Mouse (Mus musculus): ENCODE data around the gene Mast1.

Gene Mast1

DNA sequence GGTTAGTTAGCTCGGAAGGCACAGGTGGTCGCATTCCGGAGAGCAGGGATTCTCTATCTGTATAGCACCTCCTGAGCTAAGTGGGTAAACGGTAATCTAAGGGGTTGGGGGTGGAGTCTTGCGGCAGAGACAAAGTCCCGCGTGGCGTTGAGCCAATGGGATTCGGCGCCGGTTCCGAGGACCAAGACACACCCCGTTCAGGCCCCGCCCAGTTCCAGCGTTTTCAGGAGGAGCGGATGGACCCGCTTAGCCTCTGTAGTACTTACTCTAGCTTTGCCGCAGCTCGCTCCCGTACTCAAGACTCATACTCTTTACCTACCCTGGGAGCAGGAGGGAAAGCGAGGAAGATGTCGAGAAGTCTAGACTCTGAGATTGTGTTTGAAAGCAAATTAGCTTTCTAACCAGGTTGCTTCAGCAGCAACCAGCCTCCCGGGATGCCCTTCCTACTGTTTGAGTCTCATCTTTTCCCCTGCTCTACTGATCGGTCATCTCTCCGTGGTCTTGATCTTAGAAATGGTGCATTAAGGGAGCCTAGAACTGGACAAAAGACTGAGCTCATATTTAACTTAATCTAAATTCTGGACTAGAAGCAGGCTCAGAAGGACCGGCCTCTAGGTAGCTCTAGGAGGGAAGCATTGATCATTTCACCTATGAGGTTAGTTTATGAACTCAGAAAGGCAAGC, 7.5 kb upstream of the Mast1 start:
- DNase-seq (ENCODE audit: low read depth, low spot score) = no peak

DNA sequence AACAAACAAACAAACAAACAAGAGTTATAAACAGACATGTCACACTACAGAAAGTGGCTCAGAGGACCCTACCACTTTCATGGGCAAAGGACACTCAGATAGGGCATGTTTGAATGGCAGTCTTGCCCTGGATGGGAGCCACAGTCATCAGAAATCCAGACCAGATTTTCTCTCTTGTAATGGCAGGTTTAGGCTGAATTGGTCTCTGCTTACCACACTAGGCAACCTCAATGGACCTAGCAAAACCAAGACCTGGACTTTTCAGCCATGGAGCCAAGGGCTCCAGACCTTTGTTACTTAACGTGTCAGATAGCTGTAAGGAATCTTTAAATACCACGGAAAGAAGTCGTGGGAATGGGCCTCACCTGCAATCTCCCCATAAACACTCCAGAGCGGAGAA, 6.5 kb upstream of the Mast1 start:
- DNase-seq (ENCODE audit: low read depth, low spot score) = no peak

- DNase-seq (ENCODE audit: low read depth, low spot score) = no peak
Measured at GRCm38 (mm10) chr8:84937620-84938485, 694 bp upstream of the Mast1 start.

- no peak for DNase-seq (ENCODE audit: low read depth, low spot score)
Measured at GRCm38 (mm10) chr8:84936041-84936961, 858 bp downstream of the Mast1 start.

- DNase-seq (ENCODE audit: low read depth, low spot score) = no peak
Measured at GRCm38 (mm10) chr8:84935489-84935888, 1.7 kb downstream of the Mast1 start.

GRCm38 (mm10) chr8:84934860-84935259, 2.3 kb downstream of the Mast1 start:
- peak; percentile 76 for DNase-seq (ENCODE audit: low read depth, low spot score)

DNA sequence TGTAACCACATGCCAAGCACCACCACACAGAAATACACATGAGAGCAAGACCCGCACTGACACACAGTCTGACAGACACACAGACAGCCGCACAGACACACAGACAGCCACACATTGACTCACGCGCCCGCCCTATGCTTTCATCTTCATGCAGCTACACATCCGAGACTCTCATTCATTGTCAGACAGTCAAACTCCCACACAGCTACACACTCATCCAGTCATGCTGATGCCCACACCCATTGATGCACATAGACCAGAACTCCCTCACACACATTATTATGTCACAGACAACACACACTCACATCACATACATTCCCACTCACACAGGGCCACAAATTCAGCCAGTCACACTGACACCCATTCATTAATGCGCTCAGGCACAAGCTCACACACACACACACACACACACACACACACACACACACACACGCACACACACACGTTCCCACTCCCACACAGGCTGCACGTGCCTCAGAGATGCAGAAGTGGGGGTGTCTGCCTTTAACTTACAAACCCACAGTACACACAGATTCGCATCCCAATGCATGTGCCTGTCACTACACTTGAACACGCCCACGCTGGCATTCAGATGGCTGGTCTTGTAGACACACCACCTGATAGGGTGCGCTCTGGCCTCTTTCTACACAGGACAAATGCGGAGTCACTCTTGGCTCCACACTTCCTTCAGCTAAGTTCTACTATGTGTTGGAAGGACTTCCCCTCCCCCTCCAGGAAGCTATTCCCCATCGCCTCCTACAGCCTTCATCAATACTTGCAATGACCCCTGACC, 3.2 kb downstream of the Mast1 start:
- no peak for DNase-seq (ENCODE audit: low read depth, low spot score)

GRCm38 (mm10) chr8:84930582-84930981, 6.6 kb downstream of the Mast1 start:
- DNase-seq (ENCODE audit: low read depth, low spot score) = no peak

DNA sequence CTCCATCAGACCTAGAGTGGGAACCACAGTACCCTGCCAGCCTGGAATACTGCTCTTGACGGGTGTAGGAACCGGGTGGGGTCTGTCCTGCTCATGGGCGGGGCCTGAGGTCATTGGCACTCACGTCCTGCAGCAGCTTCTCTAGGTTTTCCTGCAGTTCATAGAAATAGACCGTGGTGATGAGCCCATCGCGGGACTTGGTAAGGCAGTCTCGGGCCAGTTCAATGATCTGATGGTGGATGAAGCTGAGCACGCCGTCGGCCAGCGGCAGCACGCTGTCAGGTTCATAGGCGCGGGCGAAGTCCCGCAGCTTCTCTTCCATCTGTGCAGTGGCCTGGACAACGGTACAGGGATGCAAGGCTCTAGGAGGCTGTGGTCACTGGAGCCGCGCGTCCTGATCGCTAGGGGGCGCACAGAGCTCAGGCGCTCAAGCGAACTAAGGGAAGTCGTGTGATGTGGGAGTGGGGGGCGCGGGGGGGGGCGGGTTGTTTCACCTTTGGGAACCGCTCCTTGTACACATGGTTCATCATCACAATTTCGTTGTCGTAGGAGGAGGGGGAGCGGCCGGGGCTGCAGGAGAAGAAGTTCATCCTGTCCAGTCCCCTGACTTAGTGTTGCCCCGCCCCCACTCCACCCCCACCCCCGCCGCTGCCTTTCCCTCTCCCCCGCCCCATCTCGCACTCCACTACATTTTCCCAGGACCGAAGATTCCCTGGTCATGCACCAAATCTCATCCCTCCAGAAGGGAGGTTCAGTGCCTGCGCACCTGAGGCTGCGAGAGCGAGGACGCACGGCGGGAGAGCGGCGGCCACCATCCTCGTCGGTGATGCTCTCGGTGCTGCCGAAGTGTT, 8.5 kb downstream of the Mast1 start:
- DNase-seq (ENCODE audit: low read depth, low spot score) = peak; percentile 61

DNA sequence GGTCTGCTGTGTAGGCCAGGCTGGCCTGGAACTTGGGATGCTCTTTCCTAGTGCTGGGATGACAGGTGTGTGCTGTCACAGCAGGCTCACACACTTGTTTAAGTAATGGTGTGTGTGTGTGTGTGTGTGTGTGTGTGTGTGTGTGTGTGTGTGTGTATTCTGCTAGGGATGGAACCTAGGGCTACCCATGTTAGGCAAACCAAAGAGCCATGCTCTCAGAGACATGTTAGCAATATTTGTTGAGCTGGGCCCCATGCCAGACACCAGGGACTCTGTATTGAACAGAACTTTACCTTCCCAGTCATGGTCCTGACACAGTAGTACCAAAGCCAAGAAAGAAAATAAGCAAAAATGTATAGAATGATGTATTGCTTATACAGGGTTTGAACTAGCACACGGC, 9.6 kb downstream of the Mast1 start:
- DNase-seq (ENCODE audit: low read depth, low spot score) = no peak

DNA sequence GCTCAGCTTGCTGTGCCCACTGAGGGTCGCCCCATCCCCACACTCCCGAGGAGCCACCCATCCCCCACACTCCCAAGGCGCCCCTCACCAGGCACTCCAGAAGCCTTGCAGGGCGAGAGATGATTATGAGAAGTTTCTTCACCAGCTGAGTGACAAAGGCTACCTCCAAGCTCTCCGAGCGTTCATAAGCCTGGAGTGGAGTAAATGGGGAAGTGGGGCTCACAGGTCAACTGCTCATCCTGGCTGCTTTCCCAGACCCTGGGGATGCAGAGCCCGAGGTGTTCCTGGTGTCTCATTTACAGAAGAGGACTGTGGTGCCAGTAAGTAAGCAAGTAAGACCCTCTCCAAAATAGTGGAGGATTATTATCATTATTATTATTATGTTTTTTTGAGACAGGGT, 11.6 kb downstream of the Mast1 start:
- DNase-seq (ENCODE audit: low read depth, low spot score) = no peak

DNA sequence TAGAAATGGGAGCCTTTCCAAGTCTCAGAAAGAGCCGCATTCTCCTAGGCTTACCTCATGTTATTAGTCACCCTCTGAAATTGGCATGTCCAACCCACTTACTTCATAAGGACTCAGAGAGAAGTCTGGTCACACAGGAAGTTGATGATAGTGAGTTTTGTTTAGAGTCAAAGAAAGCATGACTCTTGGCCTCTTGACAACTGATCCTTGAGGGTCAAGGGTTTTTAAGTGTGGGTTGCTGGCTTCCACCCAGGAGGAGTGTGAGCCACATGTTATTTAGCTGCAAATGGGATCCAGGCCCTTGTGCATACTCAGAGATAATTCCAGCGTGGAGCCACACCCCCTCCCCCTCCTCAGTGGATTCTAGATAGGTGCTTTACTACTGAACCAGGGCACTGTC, 15.6 kb downstream of the Mast1 start:
- no peak for DNase-seq (ENCODE audit: low read depth, low spot score)

GRCm38 (mm10) chr8:84918646-84919045, 18.5 kb downstream of the Mast1 start:
- DNase-seq (ENCODE audit: low read depth, low spot score) = no peak

- DNase-seq (ENCODE audit: low read depth, low spot score) = no peak
Measured at GRCm38 (mm10) chr8:84917781-84918180, 19.4 kb downstream of the Mast1 start.

DNA sequence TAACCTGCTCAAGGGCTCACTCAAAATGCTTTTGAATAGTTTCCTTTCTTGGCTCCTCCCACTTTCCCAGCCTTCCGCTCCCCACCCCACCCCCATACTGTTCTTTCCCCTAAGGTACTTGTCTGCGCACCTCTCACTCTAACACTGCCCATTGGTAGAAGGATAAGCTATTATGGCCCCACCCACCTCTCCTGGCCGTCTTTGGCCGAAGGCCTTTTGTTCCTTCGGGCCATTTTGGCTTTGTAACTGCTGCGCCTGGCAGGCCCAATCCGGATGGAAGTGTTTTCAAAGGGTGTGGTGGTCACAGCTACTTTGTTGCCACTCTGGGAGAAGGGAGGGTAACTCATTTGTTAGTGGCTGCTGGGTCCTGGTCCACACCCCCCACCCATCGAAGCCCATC, 21.9 kb downstream of the Mast1 start:
- no peak for DNase-seq (ENCODE audit: low read depth, low spot score)

- DNase-seq (ENCODE audit: low read depth, low spot score) = no peak
Measured at GRCm38 (mm10) chr8:84913960-84914359, 23.2 kb downstream of the Mast1 start.

- no peak for DNase-seq (ENCODE audit: low read depth, low spot score)
Measured at GRCm38 (mm10) chr8:84913502-84913900, 23.7 kb downstream of the Mast1 start.

GRCm38 (mm10) chr8:84912895-84913501, 24.2 kb downstream of the Mast1 start:
- DNase-seq (ENCODE audit: low read depth, low spot score) = peak; percentile 67

DNA sequence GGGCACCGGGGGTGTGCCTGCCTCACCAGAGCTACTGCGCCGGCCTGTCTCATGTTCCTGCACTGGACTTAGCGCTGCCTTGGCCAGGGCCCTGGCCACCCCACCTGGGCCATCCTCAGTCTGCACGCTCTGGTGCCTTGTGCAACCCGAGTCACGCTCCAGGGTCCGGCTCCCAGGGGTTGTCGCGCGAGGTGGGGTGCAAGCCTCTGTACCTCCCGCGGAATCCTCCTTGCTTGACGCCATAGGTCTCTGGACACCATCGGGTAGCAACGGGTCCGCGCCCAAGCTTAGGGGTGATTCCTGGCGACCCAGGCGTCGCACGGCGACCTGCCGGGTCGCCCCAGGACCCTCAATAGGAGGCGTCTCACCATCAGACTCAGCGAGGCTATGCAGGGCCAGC, 24.8 kb downstream of the Mast1 start:
- DNase-seq (ENCODE audit: low read depth, low spot score) = no peak

DNA sequence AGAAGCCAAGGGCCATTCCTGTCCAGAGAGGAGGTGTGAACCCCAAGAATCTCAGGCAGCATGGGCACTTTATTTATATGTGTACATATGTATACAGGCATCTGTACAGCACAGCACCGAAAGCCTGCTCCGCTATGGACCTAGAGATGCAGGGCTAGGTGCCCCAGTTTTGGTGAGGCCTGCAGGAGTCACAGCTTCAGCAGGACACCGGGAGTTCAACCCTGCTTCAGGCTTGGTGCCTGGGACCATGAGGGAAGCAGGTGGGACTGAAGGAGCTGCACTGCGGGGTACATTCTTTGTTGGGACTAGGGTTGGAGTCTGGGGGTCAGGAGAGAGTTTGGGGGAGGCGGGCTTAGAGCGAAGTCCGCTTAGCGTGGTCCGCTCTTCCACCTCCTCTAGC, 25.3 kb downstream of the Mast1 start:
- DNase-seq (ENCODE audit: low read depth, low spot score) = no peak
